Mouse (Mus musculus): ENCODE measurements around the gene Gfy. TPM values are rescaled to one million over a fixed set of nuclear protein-coding genes. Genes with fewer than 3 reads are reported as not detected.

Gene Gfy
- polyA plus RNA-seq, 1 experiment from 2014 or later = not detected

DNA sequence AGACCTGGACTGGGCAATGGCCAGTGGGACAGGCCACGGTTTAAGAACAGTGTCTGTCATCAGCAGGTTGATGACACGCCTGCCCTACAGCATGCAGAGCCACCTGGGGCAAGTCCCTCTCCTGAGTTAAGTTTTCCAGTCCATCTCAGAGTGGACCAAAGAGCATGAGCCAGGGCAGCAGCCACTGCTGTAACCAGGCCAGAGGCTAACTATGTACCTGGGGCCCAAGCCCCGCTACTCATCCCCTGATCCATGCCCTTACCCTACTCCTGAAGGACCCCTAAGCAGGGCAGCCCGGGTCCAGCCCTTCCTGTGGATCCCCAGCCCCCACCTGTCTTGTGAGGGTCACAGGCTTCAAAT, 16.8 kb upstream of the Gfy start:
- H3K4me2 ChIP-seq (ENCODE audit: low read depth, low read length) = no peak overlapping the region
- 0 out of 2 replicates have a peak, but pooled peaks cover 3% of the 10 kb centered on the region for H3K27me3 ChIP-seq (ENCODE audit: control insufficient read depth, insufficient read depth, low read depth, low read length)
- no peak for ATAC-seq (ENCODE audit: low read depth)
- H3K9ac ChIP-seq (ENCODE audit: low read length) = no peak overlapping the region
- H3K4me3 ChIP-seq (ENCODE audit: low read length) = no peak overlapping the region
- H3K36me3 ChIP-seq (ENCODE audit: control insufficient read depth, insufficient read depth, low read length) = no peaks in the 10 kb centered on the region
- 72% methylated on average over 4 of the region's 4 CpGs for WGBS
- H3K4me1 ChIP-seq (replicated peaks; ENCODE audit: control insufficient read depth, insufficient read depth, low read length) = no peaks in the 10 kb centered on the region; the same call in 1 of the 2 replicates
- H3K9me3 ChIP-seq (ENCODE audit: control insufficient read depth, low read length) = no peaks in the 10 kb centered on the region
- no peak overlapping the region for H3K27ac ChIP-seq (ENCODE audit: low read length)

DNA sequence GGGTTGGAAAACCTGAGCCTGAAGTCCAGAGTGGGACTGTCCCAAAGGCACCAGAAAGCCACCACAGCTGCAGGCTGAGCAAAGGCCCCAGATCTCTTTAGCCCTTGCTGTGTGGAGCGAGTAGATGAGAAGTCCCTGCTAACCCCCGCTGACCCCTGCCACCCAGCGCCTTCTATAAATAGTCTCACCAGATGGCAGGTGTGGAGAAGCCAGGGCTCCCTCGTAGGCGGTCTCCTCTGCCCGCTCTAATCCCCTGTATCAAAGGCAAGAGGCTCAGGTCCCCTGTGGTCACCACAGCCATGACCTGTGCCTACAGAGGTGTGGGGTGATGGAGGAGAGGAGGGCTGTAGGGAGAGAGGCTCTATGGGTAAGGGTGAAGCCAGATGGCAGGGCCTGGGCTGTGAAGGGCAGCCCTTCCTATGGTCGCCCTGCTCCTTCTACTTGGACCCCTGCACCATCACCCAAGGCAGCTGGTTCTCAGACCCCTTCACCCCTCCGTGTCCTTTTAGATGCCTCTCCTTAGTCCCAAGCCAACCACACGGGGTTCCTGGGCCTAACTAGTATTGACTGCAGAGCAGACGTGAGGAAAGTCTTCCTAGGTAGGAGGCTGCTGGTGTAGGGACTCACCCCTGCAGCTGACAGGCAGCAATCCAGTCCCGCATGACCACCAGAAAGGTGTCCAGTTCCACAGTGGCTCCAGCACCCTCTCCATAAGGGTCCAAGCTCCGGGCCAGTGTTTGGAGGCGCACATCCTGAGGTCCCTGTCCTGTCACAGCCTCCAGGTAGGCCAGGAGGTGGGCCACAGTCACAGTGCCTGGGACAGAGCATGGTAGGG, 16.2 kb upstream of the Gfy start:
- H3K36me3 ChIP-seq (ENCODE audit: control insufficient read depth, insufficient read depth, low read length) = no peaks in the 10 kb centered on the region
- no peaks in the 10 kb centered on the region for H3K9me3 ChIP-seq (ENCODE audit: control insufficient read depth, low read length)
- H3K27ac ChIP-seq (ENCODE audit: low read length) = no peak overlapping the region
- H3K27me3 ChIP-seq (ENCODE audit: control insufficient read depth, insufficient read depth, low read depth, low read length) = 0 out of 2 replicates have a peak, but pooled peaks cover 3% of the 10 kb centered on the region
- H3K4me2 ChIP-seq (ENCODE audit: low read depth, low read length) = no peak overlapping the region
- no peak for ATAC-seq (ENCODE audit: low read depth)
- 43% methylated on average over 13 of the region's 13 CpGs for WGBS
- H3K9ac ChIP-seq (ENCODE audit: low read length) = no peak overlapping the region
- H3K4me3 ChIP-seq (ENCODE audit: low read length) = no peak overlapping the region
- H3K4me1 ChIP-seq (replicated peaks; ENCODE audit: control insufficient read depth, insufficient read depth, low read length) = no peaks in the 10 kb centered on the region; the same call in 1 of the 2 replicates

GRCm38 (mm10) chr7:45193871-45194785, 14.8 kb upstream of the Gfy start:
- WGBS = 68% methylated on average over 17 of the region's 17 CpGs
- Histone ChIP-seq H3K27me3 (ENCODE audit: control insufficient read depth, insufficient read depth, low read depth, low read length) (peaks cover 7% of the 10 kb centered on the region), H3K4me1 (replicated peaks; ENCODE audit: control insufficient read depth, insufficient read depth, low read length) (no peaks in the 10 kb centered on the region; the same call in 1 of the 2 replicates), H3K9ac (ENCODE audit: low read length) (no peak overlapping the region), H3K4me3 (ENCODE audit: low read length) (no peak overlapping the region), H3K27ac (ENCODE audit: low read length) (no peak overlapping the region), H3K36me3 (ENCODE audit: control insufficient read depth, insufficient read depth, low read length) (no peaks in the 10 kb centered on the region), H3K4me2 (ENCODE audit: low read depth, low read length) (no peak overlapping the region), H3K9me3 (ENCODE audit: control insufficient read depth, low read length) (no peaks in the 10 kb centered on the region)
- no peak for ATAC-seq (ENCODE audit: low read depth)

DNA sequence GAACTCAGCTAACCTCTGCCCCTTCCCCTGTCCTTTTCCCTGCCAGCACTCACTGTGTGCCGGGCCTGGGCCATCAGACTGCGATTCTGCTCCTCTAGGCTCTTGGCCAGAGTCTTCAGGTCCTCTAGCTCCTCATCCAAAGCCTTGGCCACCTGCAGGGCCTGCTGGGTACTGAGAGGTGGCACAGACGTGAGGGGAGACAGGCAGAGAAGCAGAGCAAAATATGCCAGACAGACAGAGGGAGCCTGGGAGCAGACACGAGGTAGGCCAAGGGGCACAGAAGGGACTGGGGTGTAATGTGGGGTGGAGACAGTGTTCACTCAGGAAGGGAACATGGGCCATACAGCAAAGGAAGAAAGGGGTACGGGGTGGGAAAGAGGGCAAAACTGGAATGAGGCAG, 14.0 kb upstream of the Gfy start:
- Histone ChIP-seq H3K4me3 (ENCODE audit: low read length) (no peak overlapping the region), H3K27ac (ENCODE audit: low read length) (no peak overlapping the region), H3K9me3 (ENCODE audit: control insufficient read depth, low read length) (no peaks in the 10 kb centered on the region), H3K4me1 (replicated peaks; ENCODE audit: control insufficient read depth, insufficient read depth, low read length) (no peaks in the 10 kb centered on the region; the same call in 1 of the 2 replicates), H3K4me2 (ENCODE audit: low read depth, low read length) (no peak overlapping the region), H3K36me3 (ENCODE audit: control insufficient read depth, insufficient read depth, low read length) (no peaks in the 10 kb centered on the region), H3K9ac (ENCODE audit: low read length) (no peak overlapping the region), H3K27me3 (ENCODE audit: control insufficient read depth, insufficient read depth, low read depth, low read length) (peaks cover 12% of the 10 kb centered on the region)
- no peak for ATAC-seq (ENCODE audit: low read depth)
- WGBS = 53% methylated on average over 5 of the region's 5 CpGs

- Histone ChIP-seq H3K36me3 (ENCODE audit: control insufficient read depth, insufficient read depth, low read length) (no peaks in the 10 kb centered on the region), H3K9me3 (ENCODE audit: control insufficient read depth, low read length) (no peaks in the 10 kb centered on the region), H3K9ac (ENCODE audit: low read length) (no peak overlapping the region), H3K4me3 (ENCODE audit: low read length) (no peak overlapping the region), H3K4me1 (replicated peaks; ENCODE audit: control insufficient read depth, insufficient read depth, low read length) (no peaks in the 10 kb centered on the region; the same call in 1 of the 2 replicates), H3K27ac (ENCODE audit: low read length) (no peak overlapping the region), H3K4me2 (ENCODE audit: low read depth, low read length) (no peak overlapping the region), H3K27me3 (ENCODE audit: control insufficient read depth, insufficient read depth, low read depth, low read length) (peaks cover 13% of the 10 kb centered on the region)
- 75% methylated on average over 7 of the region's 7 CpGs for WGBS
- no peak for ATAC-seq (ENCODE audit: low read depth)
Observed at GRCm38 (mm10) chr7:45192585-45193310, 13.4 kb upstream of the Gfy start.

- no peak overlapping the region for H3K9ac ChIP-seq (ENCODE audit: low read length)
- no peaks in the 10 kb centered on the region; the same call in 1 of the 2 replicates for H3K4me1 ChIP-seq (replicated peaks; ENCODE audit: control insufficient read depth, insufficient read depth, low read length)
- no peak overlapping the region for H3K4me2 ChIP-seq (ENCODE audit: low read depth, low read length)
- ATAC-seq (ENCODE audit: low read depth) = no peak
- no peak overlapping the region for H3K27ac ChIP-seq (ENCODE audit: low read length)
- H3K4me3 ChIP-seq (ENCODE audit: low read length) = no peak overlapping the region
- H3K9me3 ChIP-seq (ENCODE audit: control insufficient read depth, low read length) = no peaks in the 10 kb centered on the region
- peaks cover 17% of the 10 kb centered on the region for H3K27me3 ChIP-seq (ENCODE audit: control insufficient read depth, insufficient read depth, low read depth, low read length)
- 6% methylated on average over 8 of the region's 8 CpGs for WGBS
- no peaks in the 10 kb centered on the region for H3K36me3 ChIP-seq (ENCODE audit: control insufficient read depth, insufficient read depth, low read length)
Observed at GRCm38 (mm10) chr7:45191803-45192363, 12.5 kb upstream of the Gfy start.

GRCm38 (mm10) chr7:45191161-45191560, 11.8 kb upstream of the Gfy start:
- Histone ChIP-seq H3K27ac (ENCODE audit: low read length) (no peak overlapping the region), H3K27me3 (ENCODE audit: control insufficient read depth, insufficient read depth, low read depth, low read length) (peaks cover 19% of the 10 kb centered on the region), H3K4me1 (replicated peaks; ENCODE audit: control insufficient read depth, insufficient read depth, low read length) (no peaks in the 10 kb centered on the region; the same call in 1 of the 2 replicates), H3K9ac (ENCODE audit: low read length) (no peak overlapping the region), H3K4me2 (ENCODE audit: low read depth, low read length) (no peak overlapping the region), H3K4me3 (ENCODE audit: low read length) (no peak overlapping the region), H3K9me3 (ENCODE audit: control insufficient read depth, low read length) (no peaks in the 10 kb centered on the region), H3K36me3 (ENCODE audit: control insufficient read depth, insufficient read depth, low read length) (no peaks in the 10 kb centered on the region)
- no peak for ATAC-seq (ENCODE audit: low read depth)
- 50% methylated on average over 2 of the region's 2 CpGs for WGBS

GRCm38 (mm10) chr7:45190186-45190585, 10.8 kb upstream of the Gfy start:
- H3K27me3 ChIP-seq (ENCODE audit: control insufficient read depth, insufficient read depth, low read depth, low read length) = peaks cover 29% of the 10 kb centered on the region
- WGBS = 86% methylated on average over 6 of the region's 6 CpGs
- no peaks in the 10 kb centered on the region; the same call in 1 of the 2 replicates for H3K4me1 ChIP-seq (replicated peaks; ENCODE audit: control insufficient read depth, insufficient read depth, low read length)
- H3K4me2 ChIP-seq (ENCODE audit: low read depth, low read length) = no peak overlapping the region
- no peak for ATAC-seq (ENCODE audit: low read depth)
- no peaks in the 10 kb centered on the region for H3K9me3 ChIP-seq (ENCODE audit: control insufficient read depth, low read length)
- no peak overlapping the region for H3K27ac ChIP-seq (ENCODE audit: low read length)
- no peaks in the 10 kb centered on the region for H3K36me3 ChIP-seq (ENCODE audit: control insufficient read depth, insufficient read depth, low read length)
- no peak overlapping the region for H3K9ac ChIP-seq (ENCODE audit: low read length)
- H3K4me3 ChIP-seq (ENCODE audit: low read length) = no peak overlapping the region

All from lung, embryonic 16.5 days (tissue).